Mouse (Mus musculus): Measurements from ENCODE around the gene Hist1h4d. TPM values are rescaled to one million over a fixed set of nuclear protein-coding genes. Genes with fewer than 3 reads are reported as not detected.
A peak's percentile ranks its signal among the peaks of the same experiment; 100 is the strongest.
"Not testable (repeated sequence)": the region's sequence is repeated elsewhere in the genome, so short reads cannot be mapped to it uniquely, and the experiment has no call there.

Hist1h4d gene
- polyA plus RNA-seq, 1 experiment from 2014 or later: 0.36 TPM

- CTCF ChIA-PET: interaction anchor here (0.9 to 1.5 kb wide), 3 partner anchors 9 to 45 kb away, joined by 3 to 4 read pairs (median 4); no protein-coding TSS in a partner anchor
- no peak for TF ChIP-seq CTCF (IDR thresholded peaks at IDR 0.05)
- in situ Hi-C loops (cut with MboI; ENCODE audit: low pct_unique_long_range_greater_than_20kb): loop anchor here (10.0 kb wide), 1 partner anchor 1550 kb away; the partner anchor contains the start of genes Hist1h2ah and Hist1h2bk
- H3K27me3 ChIP-seq: no peaks in the 10 kb centered on the region
- no peak for ATAC-seq
- POLR2A ChIA-PET: interaction anchor here (0.8 to 2.0 kb wide), 7 partner anchors 10 to 170 kb away, joined by 3 to 15 read pairs (median 4); partner anchors contain the start of genes Hist1h2be and Hist1h3e
- no peak for DNase-seq (ENCODE audit: low read depth, low spot score)
These were observed 2.9 kb downstream of the Hist1h4d start for GRCm38 (mm10) chr13:23584331-23584730.

- ChIA-PET POLR2A (interaction anchor here (0.8 to 2.0 kb wide), 7 partner anchors 9 to 112 kb away, joined by 3 to 15 read pairs (median 4); partner anchors contain the start of genes Hist1h2be and Hist1h3e), CTCF (interaction anchor here (0.9 to 1.8 kb wide), 3 partner anchors 13 to 46 kb away, joined by 3 to 7 read pairs (median 4); no protein-coding TSS in a partner anchor)
- ATAC-seq (no peak), DNase-seq (ENCODE audit: low read depth, low spot score) (no peak)
- in situ Hi-C loops (cut with MboI; ENCODE audit: low pct_unique_long_range_greater_than_20kb): loop anchor here (5.0 to 10.0 kb wide), 2 partner anchors 97 to 1550 kb away; partner anchors contain the start of genes Hist1h2ac, Hist1h2ah, Hist1h2bc and Hist1h2bk
- no peaks in the 10 kb centered on the region for H3K27me3 ChIP-seq
- no peak for TF ChIP-seq CTCF (IDR thresholded peaks at IDR 0.05)
These were observed 3.6 kb downstream of the Hist1h4d start for GRCm38 (mm10) chr13:23585029-23585441.

GRCm38 (mm10) chr13:23585442-23586098 lies 4.2 kb downstream of the Hist1h4d start:
- POLR2A ChIA-PET: interaction anchor here (0.8 to 2.0 kb wide), 5 partner anchors 9 to 112 kb away, joined by 3 to 6 read pairs (median 4); partner anchors contain the start of genes Hist1h2ac and Hist1h2bc
- peak; percentile 86 for ATAC-seq
- DNase-seq (ENCODE audit: low read depth, low spot score): peak; percentile 86
- not testable (repeated sequence) for H3K27me3 ChIP-seq
- CTCF ChIA-PET: interaction anchor here (1.8 kb wide), 1 partner anchor 12 kb away, joined by 7 read pairs; no protein-coding TSS in a partner anchor
- in situ Hi-C loops (cut with MboI; ENCODE audit: low pct_unique_long_range_greater_than_20kb): loop anchor here (5.0 to 10.0 kb wide), 2 partner anchors 97 to 1551 kb away; partner anchors contain the start of genes Hist1h2ac, Hist1h2ah, Hist1h2bc and Hist1h2bk

- ChIA-PET CTCF (interaction anchor here (1.1 to 1.8 kb wide), 3 partner anchors 9 to 30 kb away, joined by 3 to 7 read pairs (median 5); no protein-coding TSS in a partner anchor), POLR2A (interaction anchor here (0.5 to 1.7 kb wide), 3 partner anchors 32 to 1804 kb away, joined by 3 to 4 read pairs (median 3); partner anchors contain the start of genes Hist1h2ac and Hist1h2bc)
- no peak for DNase-seq (ENCODE audit: low read depth, low spot score)
- in situ Hi-C loops (cut with MboI; ENCODE audit: low pct_unique_long_range_greater_than_20kb): loop anchor here (5.0 to 10.0 kb wide), 2 partner anchors 96 to 1552 kb away; partner anchors contain the start of genes Hist1h2ac, Hist1h2ah, Hist1h2bc and Hist1h2bk
- H3K27me3 ChIP-seq: no peaks in the 10 kb centered on the region
- TF ChIP-seq CTCF (IDR thresholded peaks at IDR 0.05): no peak
- ATAC-seq: no peak
These were observed 4.9 kb downstream of the Hist1h4d start for GRCm38 (mm10) chr13:23586099-23586939.

- POLR2A ChIA-PET: interaction anchor here (1.7 kb wide), 1 partner anchor 97 kb away, joined by 4 read pairs; the partner anchor contains the start of genes Hist1h2ac and Hist1h2bc
- no peak for ATAC-seq
- no peaks in the 10 kb centered on the region for H3K27me3 ChIP-seq
- CTCF ChIA-PET: interaction anchor here (1.1 to 1.8 kb wide), 3 partner anchors 10 to 29 kb away, joined by 3 to 7 read pairs (median 5); no protein-coding TSS in a partner anchor
- TF ChIP-seq CTCF (IDR thresholded peaks at IDR 0.05): no peak
- in situ Hi-C loops (cut with MboI; ENCODE audit: low pct_unique_long_range_greater_than_20kb): loop anchor here (5.0 to 10.0 kb wide), 2 partner anchors 95 to 1552 kb away; partner anchors contain the start of genes Hist1h2ac, Hist1h2ah, Hist1h2bc and Hist1h2bk
- no peak for DNase-seq (ENCODE audit: low read depth, low spot score)
These were observed 5.5 kb downstream of the Hist1h4d start for GRCm38 (mm10) chr13:23586940-23587225.

GRCm38 (mm10) chr13:23591206-23591605 lies 9.8 kb downstream of the Hist1h4d start:
- H3K27me3 ChIP-seq: no peaks in the 10 kb centered on the region
- no peak for TF ChIP-seq CTCF (IDR thresholded peaks at IDR 0.05)

GRCm38 (mm10) chr13:23591886-23592285 lies 10.5 kb downstream of the Hist1h4d start:
- POLR2A ChIA-PET; ATAC-seq; DNase-seq (ENCODE audit: low read depth, low spot score); H3K27me3 ChIP-seq; CTCF ChIA-PET; in situ Hi-C loops (cut with MboI; ENCODE audit: low pct_unique_long_range_greater_than_20kb): not testable (repeated sequence)

More at GRCm38 (mm10) chr13:23591206-23591605, 9.8 kb downstream of the Hist1h4d start:
- ATAC-seq (no peak), DNase-seq (ENCODE audit: low read depth, low spot score) (no peak)
- in situ Hi-C loops (cut with MboI; ENCODE audit: low pct_unique_long_range_greater_than_20kb): no loop called here
- CTCF ChIA-PET: interaction anchor here (1.1 kb wide), 1 partner anchor 30 kb away, joined by 4 read pairs; the partner anchor contains the start of gene Hist1h2be
- POLR2A ChIA-PET: interaction anchor here (0.8 to 0.9 kb wide), 2 partner anchors 9 to 14 kb away, joined by 3 read pairs; no protein-coding TSS in a partner anchor

- ChIA-PET CTCF (no interaction called here), POLR2A (no interaction called here)
- in situ Hi-C loops (cut with MboI; ENCODE audit: low pct_unique_long_range_greater_than_20kb): no loop called here
- ATAC-seq (no peak), DNase-seq (ENCODE audit: low read depth, low spot score) (no peak)
- no peaks in the 10 kb centered on the region for H3K27me3 ChIP-seq
- no peak for TF ChIP-seq CTCF (IDR thresholded peaks at IDR 0.05)
These were observed 11.2 kb downstream of the Hist1h4d start for GRCm38 (mm10) chr13:23592614-23593013.

- H3K27me3 ChIP-seq: no peaks in the 10 kb centered on the region
- no peak for DNase-seq (ENCODE audit: low read depth, low spot score)
- ChIA-PET POLR2A (interaction anchor here (1.6 kb wide), 1 partner anchor 8 kb away, joined by 3 read pairs; no protein-coding TSS in a partner anchor), CTCF (interaction anchor here (0.9 to 1.3 kb wide), 2 partner anchors 9 to 11 kb away, joined by 4 to 6 read pairs; no protein-coding TSS in a partner anchor)
- no peak for ATAC-seq
- no peak for TF ChIP-seq CTCF (IDR thresholded peaks at IDR 0.05)
- in situ Hi-C loops (cut with MboI; ENCODE audit: low pct_unique_long_range_greater_than_20kb): no loop called here
These were observed 11.8 kb downstream of the Hist1h4d start for GRCm38 (mm10) chr13:23593051-23593770.
